ENCODE assay signal across 10 mouse cellular contexts in genomic region chr2:92605995-92606394, GRCm38 (mm10). TPM values are rescaled to one million over a fixed set of nuclear protein-coding genes. Genes with fewer than 3 reads are reported as not detected.
DNase-seq lines count a peak whose midpoint lies in the region; ATAC-seq and TF ChIP-seq lines count a peak whose summit lies in the region.
"Had no signal": no experiment of that assay in that cellular context is flagged by ENCODE, and none has a peak within 500 bp of the region (broad histone marks: within the 10 kb centered on the region; RNA-seq: fewer than 3 reads in every experiment).

No protein-coding gene starts in this region.

- H3K4me3 ChIP-seq in heart, embryonic 10.5 days, result no peak overlapping the region
- H3K4me3 ChIP-seq in stomach, postnatal 0 days (ENCODE audit: low read depth, low read length), result no peak overlapping the region

- 57% methylated on average over 5 of the region's 5 CpGs for WGBS in heart, embryonic 10.5 days
- WGBS in stomach, postnatal 0 days, result 43% methylated on average over 5 of the region's 5 CpGs

- no peak overlapping the region for H3K4me2 ChIP-seq in stomach, postnatal 0 days (replicated peaks; ENCODE audit: low read depth)

- no peak for TF ChIP-seq CTCF in stomach, postnatal 0 days (IDR thresholded peaks at IDR 0.05; ENCODE audit: low read depth)

- TF ChIP-seq EP300 in stomach, postnatal 0 days (optimal IDR thresholded peaks at IDR 0.05), result no peak

- H3K4me1 ChIP-seq in heart, embryonic 10.5 days, result peaks cover 7% of the 10 kb centered on the region
- H3K4me1 ChIP-seq in stomach, postnatal 0 days (replicated peaks; ENCODE audit: control insufficient read depth, insufficient read depth), result no peaks in the 10 kb centered on the region

- peak; percentile 32 to 57 for DNase-seq in heart, adult 18-20 months
- no peak for DNase-seq in heart, embryonic 10.5 days (ENCODE audit: low spot score)
- peak; percentile 32 for DNase-seq in urinary bladder, postnatal 14 days (ENCODE audit: low spot score)
- no peak for DNase-seq in urinary bladder, postnatal 4 days (ENCODE audit: low spot score in 2 of 2)
- DNase-seq in kidney, postnatal 4 days, result peak; percentile 62 to 75
- DNase-seq in stomach, postnatal 0 days (ENCODE audit: low spot score), result no peak
- DNase-seq in cerebellum, adult 9-11 months, result no peak
- DNase-seq in spleen, adult 12 weeks (ENCODE audit: low spot score), result no peak
- DNase-seq: cerebellum, postnatal 10 days; thymus, postnatal 4 days had no signal

- no peak overlapping the region for H3K9ac ChIP-seq in stomach, postnatal 0 days (ENCODE audit: low read length)

- no peaks in the 10 kb centered on the region for H3K9me3 ChIP-seq in heart, embryonic 10.5 days
- H3K9me3 ChIP-seq in stomach, postnatal 0 days (ENCODE audit: control insufficient read depth, low read length), result no peaks in the 10 kb centered on the region

- ATAC-seq in stomach, postnatal 0 days (ENCODE audit: low FRiP score, low TSS enrichment), result peak; percentile 51; the same call in 1 of the 2 replicates

- no peaks in the 10 kb centered on the region for H3K36me3 ChIP-seq in heart, embryonic 10.5 days
- H3K36me3 ChIP-seq in stomach, postnatal 0 days (ENCODE audit: control insufficient read depth, insufficient read depth, low read length), result no peaks in the 10 kb centered on the region

- peaks cover 74% of the 10 kb centered on the region for H3K27me3 ChIP-seq in heart, embryonic 10.5 days (ENCODE audit: insufficient read depth, poor library complexity, severe bottlenecking)
- H3K27me3 ChIP-seq in stomach, postnatal 0 days (ENCODE audit: control insufficient read depth, insufficient read depth, low read length), result no peaks in the 10 kb centered on the region; the same call in 1 of the 2 replicates

- no peak overlapping the region for H3K27ac ChIP-seq in heart, embryonic 10.5 days
- H3K27ac ChIP-seq in stomach, postnatal 0 days (replicated peaks), result no peak overlapping the region

RNA-seq across cellular contexts. Expression of gene Chst1, which starts 6.5 kb away (rescaled TPM):
- total RNA-seq in heart, adult 18-20 months (2021), result 1 to 10 TPM; 2.2 to 2.4 TPM
- 0.84 and 2.0 TPM in 2 replicates for polyA plus RNA-seq in heart, embryonic 10.5 days (2016; fragmentation: Nextera tagmentation; extraction: Ambion mirVana)
- 3.0 TPM in 2 replicates for polyA plus RNA-seq in stomach, postnatal 0 days (2015; fragmentation: Nextera tagmentation; extraction: Ambion mirVana)

Comparison
In these comparisons a context has a peak if more than half of its experiments do, and no peak if none do; other contexts are left out.
1. DNase-seq: peak in heart, adult 18-20 months (2 of 2), urinary bladder, postnatal 14 days (single experiment) and kidney, postnatal 4 days (2 of 2); none in heart, embryonic 10.5 days (single experiment), urinary bladder, postnatal 4 days (0 of 2), stomach, postnatal 0 days (single experiment), cerebellum, adult 9-11 months (single experiment) and spleen, adult 12 weeks (single experiment).